Mouse (Mus musculus) C2C12 (cell line): ENCODE results near the gene Pla2g6.

ENCODE experiments used
- CEBPB ChIP-seq: IDR thresholded peaks from one replicate; pipeline ENCODE4 v1.6.1; 2011; ENCODE audit warnings: low read depth, mild to moderate bottlenecking, control low read depth, moderate library complexity
- CTCF ChIP-seq: IDR thresholded peaks from one replicate; pipeline ENCODE4 v1.5.1; 2011; ENCODE audit not compliant: control insufficient read depth, insufficient read depth, insufficient read length
- FOSL1 ChIP-seq: IDR thresholded peaks from one replicate; pipeline ENCODE4 v1.8.0; 2011; ENCODE audit warnings: mild to moderate bottlenecking, low read length; ENCODE audit not compliant: poor library complexity, insufficient read depth, severe bottlenecking
- MAX ChIP-seq: IDR thresholded peaks from one replicate; pipeline ENCODE4 v1.6.1; 2011; ENCODE audit warnings: mild to moderate bottlenecking, control low read depth
- MYOD1 ChIP-seq: IDR thresholded peaks from one replicate; pipeline ENCODE4 v1.6.1; 2011; ENCODE audit warnings: low read depth; ENCODE audit not compliant: control insufficient read depth, insufficient read length
- USF1 ChIP-seq: IDR thresholded peaks from one replicate; pipeline ENCODE4 v1.6.1; 2011; ENCODE audit warnings: low read depth, mild to moderate bottlenecking, control low read depth, moderate library complexity

DNA sequence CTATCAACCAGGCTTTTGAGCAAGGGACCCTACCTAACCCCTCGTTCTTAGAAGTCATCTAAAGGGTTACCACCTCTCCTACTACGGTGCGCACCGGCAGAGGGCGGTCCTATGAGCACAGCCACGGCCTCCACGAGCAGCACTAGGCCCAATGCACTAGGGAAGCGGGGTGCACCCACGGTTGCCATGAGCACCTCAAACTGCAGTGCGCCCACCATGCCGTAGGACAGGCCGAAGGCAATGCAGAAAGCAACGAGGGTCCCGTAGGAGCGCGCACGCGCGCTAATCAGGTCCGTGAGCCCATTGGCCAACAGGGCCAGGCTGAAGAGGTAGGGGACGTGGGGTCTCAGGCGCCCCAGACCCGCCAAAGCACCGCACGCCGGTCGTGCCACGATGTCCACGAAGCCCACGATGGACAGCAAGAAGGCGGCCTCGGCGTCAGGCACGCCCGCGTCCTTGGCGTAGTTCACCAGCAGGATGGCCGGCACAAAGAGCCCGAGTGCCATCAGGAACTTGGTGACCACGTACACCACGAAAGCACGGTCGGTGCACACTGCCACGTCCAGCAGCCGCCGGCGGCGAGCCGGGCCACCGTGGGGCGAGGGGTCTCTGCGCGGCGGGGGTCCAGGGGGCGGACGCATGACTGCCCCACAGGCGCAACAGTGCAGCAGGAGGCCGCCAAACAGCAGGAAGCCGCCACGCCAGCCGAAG is 76.3 kb downstream of the Pla2g6 start:
- TF ChIP-seq MYOD1 (no peak), USF1 (no peak), CEBPB (no peak), CTCF (no peak), MAX (no peak), FOSL1 (no peak)
